Mouse (Mus musculus) B cell, adult 62 days (primary cell): ENCODE measurements around the gene Snrnp48. TPM values are rescaled to one million over a fixed set of nuclear protein-coding genes. Genes with fewer than 3 reads are reported as not detected.

Source experiments
- total RNA-seq: library from RNA; stranded (reverse); gene quantifications from 4 replicates; pipeline ENCODE4 v1.2.4, GENCODE M21; 2023

Gene Snrnp48
- 44.3 to 62.7 TPM (median 58.0 TPM) in 4 replicates for total RNA-seq

GRCm38 (mm10) chr13:38204702-38205482, at the start of gene Snrnp48:
Gene Snrnp48 (plus strand): TSS chr13:38204938.

Other genes starting within 250 kb of the Snrnp48 start
- 60.2 to 65.5 TPM (median 62.9 TPM) in 4 replicates for gene Ssr1, start 210.7 kb upstream of the Snrnp48 start, total RNA-seq
- gene Riok1, start 167.9 kb upstream of the Snrnp48 start, total RNA-seq: 108 to 117 TPM (median 113 TPM) in 4 replicates
- 2.2 to 3.4 TPM (median 2.5 TPM) in 4 replicates for gene Cage1, start 167.9 kb upstream of the Snrnp48 start, total RNA-seq
- gene Dsp, start 53.6 kb upstream of the Snrnp48 start, total RNA-seq: not detected in 4 replicates
- 0.58 TPM in 1 of 4 replicates, not detected in the others for gene Bmp6, start 140.2 kb downstream of the Snrnp48 start, total RNA-seq